Mouse (Mus musculus) embryonic facial prominence, embryonic 15.5 days (tissue): Measurements from ENCODE around the gene Nkx2-5. TPM values are rescaled to one million over a fixed set of nuclear protein-coding genes. Genes with fewer than 3 reads are reported as not detected.

Experiments used
- ATAC-seq: fragments of 200-750 bp; cut with Nextera tagmentation; 2 replicates; pipeline ENCODE4 v1.8.0; 2017; ENCODE audit warnings: low read depth, moderate TSS enrichment; ENCODE audit not compliant: insufficient number of reproducible peaks, low FRiP score, low TSS enrichment
- H3K27ac ChIP-seq: fragments of 300-500 bp; sonication (generic); replicated peaks from 2 replicates; pipeline ENCODE4 v1.5.1; 2015; ENCODE audit warnings: mild to moderate bottlenecking, inconsistent platforms
- H3K27me3 ChIP-seq: fragments of 300-500 bp; sonication (generic); 2 replicates; pipeline ENCODE4 v1.6.1; 2015; ENCODE audit warnings: inconsistent platforms
- H3K36me3 ChIP-seq: fragments of 300-500 bp; sonication (generic); 2 replicates; pipeline ENCODE4 v1.6.1; 2015; ENCODE audit warnings: mild to moderate bottlenecking, inconsistent platforms
- H3K4me1 ChIP-seq: fragments of 300-500 bp; sonication (generic); 2 replicates; pipeline ENCODE4 v1.6.1; 2015; ENCODE audit warnings: inconsistent platforms
- H3K4me2 ChIP-seq: fragments of 300-500 bp; sonication (generic); replicated peaks from 2 replicates; pipeline ENCODE4 v1.6.1; 2015; ENCODE audit warnings: mild to moderate bottlenecking, inconsistent platforms
- H3K4me3 ChIP-seq: fragments of 300-500 bp; sonication (generic); replicated peaks from 2 replicates; pipeline ENCODE4 v1.5.1; 2015; ENCODE audit warnings: mild to moderate bottlenecking, inconsistent platforms
- H3K9ac ChIP-seq: fragments of 300-500 bp; sonication (generic); 2 replicates; pipeline ENCODE4 v1.6.1; 2015; ENCODE audit warnings: inconsistent platforms
- H3K9me3 ChIP-seq: fragments of 300-500 bp; sonication (generic); replicated peaks from 2 replicates; pipeline ENCODE4 v1.6.1; 2016; ENCODE audit warnings: inconsistent platforms
- WGBS: fragments of 180-500 bp; shearing (Covaris S2); methylation state at CpG from one replicate; pipeline ENCODE4 v1.1.7; 2015; 5-methylcytosine and 5-hydroxymethylcytosine counted together
- polyA plus RNA-seq: library from polyadenylated mRNA; unstranded; fragments of >200 nt; fragmentation: Nextera tagmentation; extraction: Ambion mirVana; gene quantifications from 2 replicates; pipeline ENCODE4 v1.2.1, GENCODE M21; 2015

Gene Nkx2-5
- polyA plus RNA-seq, 1 experiment from 2014 or later = 8.8 TPM

DNA sequence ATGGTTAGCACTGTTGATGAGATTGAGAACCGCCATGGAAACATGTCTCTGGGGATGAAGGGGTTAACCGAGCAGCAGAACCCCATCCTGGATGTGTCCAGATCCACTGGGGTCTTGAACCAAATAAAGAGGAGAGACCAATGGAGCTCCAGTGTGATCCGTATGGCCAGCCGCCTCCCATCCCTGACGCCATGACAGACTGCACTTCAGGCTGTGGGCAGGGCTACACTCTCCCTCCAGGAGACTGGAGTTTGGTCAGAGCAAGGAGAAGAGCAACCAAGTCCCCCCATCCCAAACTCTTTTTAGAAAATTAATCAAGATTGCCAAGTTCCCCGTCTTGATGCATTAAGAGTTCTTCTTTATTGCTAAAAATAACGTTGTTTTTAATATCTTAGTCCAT is 33.1 kb upstream of the Nkx2-5 start:
- H3K4me3 ChIP-seq = no peak overlapping the region
- H3K36me3 ChIP-seq = no peaks in the 10 kb centered on the region
- H3K27ac ChIP-seq = no peak overlapping the region
- H3K27me3 ChIP-seq = no peaks in the 10 kb centered on the region
- no peak for ATAC-seq
- H3K9ac ChIP-seq = no peak overlapping the region
- H3K4me1 ChIP-seq = no peaks in the 10 kb centered on the region
- no peak overlapping the region for H3K4me2 ChIP-seq
- no peaks in the 10 kb centered on the region for H3K9me3 ChIP-seq
- 71% methylated on average over 7 of the region's 7 CpGs for WGBS

- Histone ChIP-seq H3K4me2 (no peak overlapping the region), H3K9me3 (no peaks in the 10 kb centered on the region), H3K27ac (0 out of 2 replicates have a peak overlapping the region, but pooled peaks have one; percentile 39), H3K4me3 (no peak overlapping the region), H3K27me3 (no peaks in the 10 kb centered on the region), H3K4me1 (no peaks in the 10 kb centered on the region), H3K9ac (no peak overlapping the region), H3K36me3 (no peaks in the 10 kb centered on the region)
- no peak for ATAC-seq
- WGBS = 67% methylated on average over 11 of the region's 11 CpGs
Observed at GRCm38 (mm10) chr17:26874542-26874941, 29.7 kb upstream of the Nkx2-5 start.

- no peaks in the 10 kb centered on the region for H3K9me3 ChIP-seq
- H3K27ac ChIP-seq = no peak overlapping the region
- 70% methylated on average over 8 of the region's 8 CpGs for WGBS
- no peak for ATAC-seq
- H3K36me3 ChIP-seq = no peaks in the 10 kb centered on the region
- H3K4me2 ChIP-seq = no peak overlapping the region
- no peaks in the 10 kb centered on the region for H3K4me1 ChIP-seq
- H3K4me3 ChIP-seq = no peak overlapping the region
- no peak overlapping the region for H3K9ac ChIP-seq
- H3K27me3 ChIP-seq = no peaks in the 10 kb centered on the region; the same call in 1 of the 2 replicates
Observed at GRCm38 (mm10) chr17:26873502-26873901, 28.7 kb upstream of the Nkx2-5 start.

DNA sequence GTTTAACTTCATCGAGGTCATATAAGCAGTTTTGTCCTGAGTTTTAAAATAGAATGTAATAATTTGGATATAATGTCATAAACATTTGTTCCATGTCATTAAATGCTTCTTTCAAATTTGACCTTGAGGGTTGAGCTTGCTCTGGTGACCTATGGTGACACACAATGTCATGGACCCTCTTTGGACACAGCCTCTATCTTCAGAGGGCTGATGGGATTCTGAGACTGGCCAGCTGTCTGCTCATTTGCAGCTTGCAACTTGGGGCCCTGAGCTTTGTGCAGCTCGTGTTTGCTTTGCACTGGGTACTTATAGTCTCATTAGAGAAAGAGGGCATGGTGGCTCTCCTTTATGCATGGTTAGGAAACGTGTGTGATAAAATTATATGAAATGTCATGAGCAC is 28.1 kb upstream of the Nkx2-5 start:
- H3K36me3 ChIP-seq = no peaks in the 10 kb centered on the region
- H3K9me3 ChIP-seq = no peaks in the 10 kb centered on the region
- H3K4me2 ChIP-seq = no peak overlapping the region
- no peak overlapping the region for H3K27ac ChIP-seq
- H3K4me3 ChIP-seq = no peak overlapping the region
- no peaks in the 10 kb centered on the region; the same call in 1 of the 2 replicates for H3K27me3 ChIP-seq
- WGBS = 65% methylated on average over 3 of the region's 3 CpGs
- H3K4me1 ChIP-seq = no peaks in the 10 kb centered on the region
- ATAC-seq = no peak
- no peak overlapping the region for H3K9ac ChIP-seq

- Histone ChIP-seq H3K36me3 (no peaks in the 10 kb centered on the region), H3K9ac (no peak overlapping the region), H3K4me3 (no peak overlapping the region), H3K4me2 (no peak overlapping the region), H3K4me1 (no peaks in the 10 kb centered on the region), H3K9me3 (no peaks in the 10 kb centered on the region), H3K27me3 (no peaks in the 10 kb centered on the region; the same call in 1 of the 2 replicates), H3K27ac (no peak overlapping the region)
- no peak for ATAC-seq
- 22% methylated on average over 5 of the region's 5 CpGs for WGBS
Observed at GRCm38 (mm10) chr17:26868756-26869155, 23.9 kb upstream of the Nkx2-5 start.

DNA sequence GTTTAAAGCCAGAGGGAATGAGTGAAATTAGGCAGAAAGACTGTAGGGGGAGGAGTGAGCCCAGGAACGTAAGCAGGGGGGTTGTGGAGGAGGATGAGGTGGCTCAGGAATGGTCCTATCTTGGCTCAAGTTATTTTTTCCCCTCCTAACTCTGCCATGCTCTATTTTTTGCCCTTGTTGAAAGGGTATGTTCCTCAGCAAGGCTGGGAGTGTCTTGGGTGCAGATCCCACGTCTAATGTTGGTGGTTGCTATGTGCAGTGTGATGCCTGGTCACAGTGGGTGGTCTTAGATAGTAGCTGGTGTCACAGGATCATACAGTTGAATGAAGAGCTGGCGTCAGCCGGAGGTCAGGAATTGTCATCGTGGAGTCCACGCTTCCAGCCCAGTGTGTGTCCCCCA is 20.3 kb upstream of the Nkx2-5 start:
- Histone ChIP-seq H3K27me3 (peaks cover 10% of the 10 kb centered on the region), H3K36me3 (no peaks in the 10 kb centered on the region), H3K27ac (no peak overlapping the region), H3K4me2 (no peak overlapping the region), H3K4me3 (no peak overlapping the region), H3K4me1 (no peaks in the 10 kb centered on the region), H3K9me3 (no peaks in the 10 kb centered on the region), H3K9ac (no peak overlapping the region)
- 59% methylated on average over 6 of the region's 6 CpGs for WGBS
- ATAC-seq = no peak

DNA sequence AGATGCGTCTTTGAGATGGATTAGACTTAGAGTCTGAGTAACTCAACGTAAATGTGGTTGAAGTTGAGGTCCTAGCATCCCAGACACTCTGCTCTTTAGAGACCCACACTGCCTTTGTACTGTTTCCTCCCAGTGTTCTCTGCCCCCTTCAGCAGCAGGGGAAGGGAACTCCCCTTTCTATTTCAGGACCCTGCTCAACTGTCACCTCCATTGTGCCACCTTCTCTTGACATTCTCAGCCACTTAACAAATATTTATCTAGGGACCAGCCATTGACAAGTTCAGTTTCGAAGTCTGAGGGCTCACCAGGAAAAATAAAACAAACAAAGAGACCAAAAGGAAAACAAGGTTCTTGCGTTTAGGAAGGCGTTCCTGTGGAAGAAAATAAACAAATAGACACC is 19.5 kb upstream of the Nkx2-5 start:
- H3K9ac ChIP-seq = no peak overlapping the region
- peaks cover 16% of the 10 kb centered on the region for H3K27me3 ChIP-seq
- H3K36me3 ChIP-seq = no peaks in the 10 kb centered on the region
- H3K9me3 ChIP-seq = no peaks in the 10 kb centered on the region
- no peak overlapping the region for H3K27ac ChIP-seq
- H3K4me2 ChIP-seq = no peak overlapping the region
- 57% methylated on average over 5 of the region's 5 CpGs for WGBS
- no peak overlapping the region for H3K4me3 ChIP-seq
- no peaks in the 10 kb centered on the region for H3K4me1 ChIP-seq
- no peak for ATAC-seq

- H3K27me3 ChIP-seq = peaks cover 38% of the 10 kb centered on the region
- WGBS = 64% methylated on average over 4 of the region's 4 CpGs
- ATAC-seq = no peak
Observed at GRCm38 (mm10) chr17:26861793-26862192, 17.0 kb upstream of the Nkx2-5 start.

GRCm38 (mm10) chr17:26861383-26861782 is 16.6 kb upstream of the Nkx2-5 start:
- Histone ChIP-seq H3K9ac (no peak overlapping the region), H3K4me1 (no peaks in the 10 kb centered on the region), H3K4me2 (no peak overlapping the region), H3K27ac (no peak overlapping the region), H3K36me3 (no peaks in the 10 kb centered on the region), H3K27me3 (peaks cover 42% of the 10 kb centered on the region), H3K9me3 (no peaks in the 10 kb centered on the region), H3K4me3 (no peak overlapping the region)
- WGBS = 27% methylated on average over 6 of the region's 6 CpGs
- no peak; the same call in 1 of the 2 replicates for ATAC-seq

More at GRCm38 (mm10) chr17:26861793-26862192, 17.0 kb upstream of the Nkx2-5 start:
- Histone ChIP-seq H3K4me2 (no peak overlapping the region), H3K9ac (no peak overlapping the region), H3K4me1 (no peaks in the 10 kb centered on the region), H3K36me3 (no peaks in the 10 kb centered on the region), H3K4me3 (no peak overlapping the region), H3K27ac (no peak overlapping the region), H3K9me3 (no peaks in the 10 kb centered on the region)

- H3K9me3 ChIP-seq = no peaks in the 10 kb centered on the region
- H3K4me2 ChIP-seq = no peak overlapping the region
- H3K4me1 ChIP-seq = no peaks in the 10 kb centered on the region
- no peak overlapping the region for H3K9ac ChIP-seq
- no peak overlapping the region for H3K4me3 ChIP-seq
- 38% methylated on average over 4 of the region's 4 CpGs for WGBS
- H3K27me3 ChIP-seq = peaks cover 46% of the 10 kb centered on the region
- no peaks in the 10 kb centered on the region for H3K36me3 ChIP-seq
- no peak for ATAC-seq
- H3K27ac ChIP-seq = no peak overlapping the region
Observed at GRCm38 (mm10) chr17:26860906-26861305, 16.1 kb upstream of the Nkx2-5 start.

DNA sequence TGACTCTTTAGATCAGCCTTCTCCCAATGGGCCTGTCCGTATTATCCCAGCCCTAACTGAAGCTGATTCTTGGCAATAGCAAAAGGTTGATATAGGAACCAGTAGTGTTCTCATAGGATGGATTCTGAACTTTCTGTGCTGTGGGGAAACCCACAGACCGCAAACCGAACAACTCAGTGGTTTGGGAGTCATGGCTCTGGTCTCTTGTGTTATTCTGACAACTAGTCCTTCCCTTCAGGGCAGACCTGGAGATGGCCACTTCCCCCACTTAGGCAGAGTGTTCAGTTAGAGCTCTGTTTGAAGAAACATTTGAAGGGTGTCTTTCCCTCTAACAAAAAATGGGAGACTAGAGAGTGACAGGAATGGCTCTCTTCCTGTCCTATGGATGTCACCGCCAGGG is 7.5 kb upstream of the Nkx2-5 start:
- H3K27me3 ChIP-seq = peaks cover 86% of the 10 kb centered on the region
- no peak overlapping the region for H3K9ac ChIP-seq
- H3K27ac ChIP-seq = no peak overlapping the region
- 10% methylated on average over 4 of the region's 4 CpGs for WGBS
- peaks cover 17% of the 10 kb centered on the region for H3K4me1 ChIP-seq
- no peak for ATAC-seq
- H3K9me3 ChIP-seq = no peaks in the 10 kb centered on the region
- no peak overlapping the region for H3K4me2 ChIP-seq
- H3K4me3 ChIP-seq = no peak overlapping the region
- no peaks in the 10 kb centered on the region for H3K36me3 ChIP-seq

DNA sequence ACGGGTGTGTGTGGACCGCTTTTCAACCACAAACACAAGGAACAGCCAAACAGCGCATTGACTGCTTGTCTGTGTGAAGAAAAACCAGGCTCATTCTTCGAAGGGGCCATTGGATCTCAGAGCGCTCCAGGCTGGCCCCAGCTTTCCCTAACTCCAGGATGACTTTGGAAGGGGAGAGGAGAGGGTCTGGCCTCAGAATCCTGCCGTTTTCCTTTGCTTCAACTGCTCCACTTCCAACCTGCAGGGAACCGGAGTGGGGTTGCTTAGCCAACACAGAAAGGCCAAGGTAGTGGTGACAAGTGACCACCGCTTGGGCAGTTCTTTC is 6.3 kb upstream of the Nkx2-5 start:
- ATAC-seq = no peak
- H3K9me3 ChIP-seq = no peaks in the 10 kb centered on the region
- H3K36me3 ChIP-seq = no peaks in the 10 kb centered on the region
- no peak overlapping the region for H3K4me3 ChIP-seq
- no peak overlapping the region for H3K9ac ChIP-seq
- 7% methylated on average over 8 of the region's 8 CpGs for WGBS
- peaks cover 17% of the 10 kb centered on the region for H3K4me1 ChIP-seq
- H3K4me2 ChIP-seq = peak overlapping the region; percentile 44; the same call in 1 of the 2 replicates
- H3K27ac ChIP-seq = no peak overlapping the region
- peaks cover 84% of the 10 kb centered on the region for H3K27me3 ChIP-seq
